In genomic region chr11:71012743-71013142, GRCm38 (mm10) we compare ENCODE assay signal across 21 mouse cellular contexts. TPM values are rescaled to one million over a fixed set of nuclear protein-coding genes. Genes with fewer than 3 reads are reported as not detected.
DNase-seq lines count a peak whose midpoint lies in the region; ATAC-seq and TF ChIP-seq lines count a peak whose summit lies in the region.
"Had no signal": no experiment of that assay in that cellular context is flagged by ENCODE, and none has a peak within 500 bp of the region (broad histone marks: within the 10 kb centered on the region; RNA-seq: fewer than 3 reads in every experiment).

No protein-coding gene starts in this region.

- H3K4me2 ChIP-seq in stomach, embryonic 15.5 days: no peak overlapping the region
- H3K4me2 ChIP-seq in stomach, postnatal 0 days (replicated peaks; ENCODE audit: low read depth): no peak overlapping the region
- no peak overlapping the region for H3K4me2 ChIP-seq in liver, embryonic 12.5 days
- H3K4me2 ChIP-seq: heart, embryonic 11.5 days; hindbrain, embryonic 12.5 days; limb, embryonic 15.5 days had no signal

- 94% methylated on average over 7 of the region's 7 CpGs for WGBS in stomach, embryonic 15.5 days
- WGBS in stomach, postnatal 0 days: 92% methylated on average over 7 of the region's 7 CpGs
- WGBS in liver, embryonic 12.5 days (ENCODE audit: insufficient replicate concordance): 78% methylated on average over 7 of the region's 7 CpGs

- H3K36me3 ChIP-seq in stomach, embryonic 15.5 days: peaks cover 40% of the 10 kb centered on the region
- peaks cover 13% of the 10 kb centered on the region for H3K36me3 ChIP-seq in stomach, postnatal 0 days (ENCODE audit: control insufficient read depth, insufficient read depth, low read length)
- peaks cover 69% of the 10 kb centered on the region for H3K36me3 ChIP-seq in liver, embryonic 12.5 days

- peak; percentile 58; the same call in 1 of the 2 replicates for ATAC-seq in stomach, embryonic 15.5 days (ENCODE audit: insufficient read depth, low FRiP score, low read depth)
- ATAC-seq in stomach, postnatal 0 days (ENCODE audit: low FRiP score, low TSS enrichment): no peak
- peak; percentile 71 for ATAC-seq in liver, embryonic 12.5 days
- ATAC-seq: forebrain, embryonic 16.5 days had no signal

- no peak overlapping the region for H3K4me3 ChIP-seq in stomach, embryonic 15.5 days (replicated peaks)
- no peak overlapping the region for H3K4me3 ChIP-seq in stomach, postnatal 0 days (ENCODE audit: low read depth, low read length)
- no peak overlapping the region for H3K4me3 ChIP-seq in liver, embryonic 12.5 days
- H3K4me3 ChIP-seq: embryonic facial prominence, embryonic 10.5 days; hindbrain, embryonic 12.5 days; left cerebral cortex, adult 2 months; limb, embryonic 15.5 days; midbrain, embryonic 10.5 days had no signal

- no peak overlapping the region for H3K27ac ChIP-seq in stomach, embryonic 15.5 days
- H3K27ac ChIP-seq in stomach, postnatal 0 days (replicated peaks): no peak overlapping the region
- no peak overlapping the region for H3K27ac ChIP-seq in liver, embryonic 12.5 days
- H3K27ac ChIP-seq: embryonic facial prominence, embryonic 10.5 days; hindbrain, embryonic 12.5 days; left cerebral cortex, adult 2 months; limb, embryonic 15.5 days; midbrain, embryonic 10.5 days had no signal

- DNase-seq in stomach, postnatal 0 days (ENCODE audit: low spot score): no peak
- DNase-seq in lung, adult 18-20 months: peak; percentile 65 to 75
- peak; percentile 75 for DNase-seq in lung, postnatal 36 days
- DNase-seq in cerebellum, adult 9-11 months: no peak
- no peak for DNase-seq in retina, embryonic 14.5 days (ENCODE audit: low spot score)
- DNase-seq in urinary bladder, adult 2 months (ENCODE audit: low spot score): no peak
- DNase-seq: cerebellum, adult 11 months; cerebellum, postnatal 10 days; gastrocnemius, postnatal 25 days; heart, postnatal 14 days; kidney, adult 11 months; layer of hippocampus, adult 9-11 months had no signal

- H3K9ac ChIP-seq in stomach, embryonic 15.5 days: no peak overlapping the region
- H3K9ac ChIP-seq in stomach, postnatal 0 days (ENCODE audit: low read length): no peak overlapping the region
- no peak overlapping the region for H3K9ac ChIP-seq in liver, embryonic 12.5 days
- H3K9ac ChIP-seq: hindbrain, embryonic 12.5 days; limb, embryonic 15.5 days had no signal

- no peaks in the 10 kb centered on the region for H3K9me3 ChIP-seq in stomach, embryonic 15.5 days
- no peaks in the 10 kb centered on the region for H3K9me3 ChIP-seq in stomach, postnatal 0 days (ENCODE audit: control insufficient read depth, low read length)
- no peaks in the 10 kb centered on the region for H3K9me3 ChIP-seq in liver, embryonic 12.5 days (replicated peaks)
- H3K9me3 ChIP-seq: embryonic facial prominence, embryonic 10.5 days; hindbrain, embryonic 12.5 days; limb, embryonic 15.5 days; midbrain, embryonic 10.5 days had no signal

- H3K27me3 ChIP-seq in stomach, embryonic 15.5 days (replicated peaks): no peaks in the 10 kb centered on the region
- H3K27me3 ChIP-seq in stomach, postnatal 0 days (ENCODE audit: control insufficient read depth, insufficient read depth, low read length): no peaks in the 10 kb centered on the region
- no peaks in the 10 kb centered on the region for H3K27me3 ChIP-seq in liver, embryonic 12.5 days (replicated peaks)
- H3K27me3 ChIP-seq: hindbrain, embryonic 12.5 days; limb, embryonic 15.5 days had no signal

- no peaks in the 10 kb centered on the region for H3K4me1 ChIP-seq in stomach, embryonic 15.5 days
- H3K4me1 ChIP-seq in stomach, postnatal 0 days (replicated peaks; ENCODE audit: control insufficient read depth, insufficient read depth): 0 out of 2 replicates have a peak, but pooled peaks cover 2% of the 10 kb centered on the region
- peaks cover 23% of the 10 kb centered on the region for H3K4me1 ChIP-seq in liver, embryonic 12.5 days

- TF ChIP-seq EP300 in stomach, postnatal 0 days (optimal IDR thresholded peaks at IDR 0.05): no peak

- TF ChIP-seq CTCF in stomach, postnatal 0 days (IDR thresholded peaks at IDR 0.05; ENCODE audit: low read depth): no peak

RNA-seq across cellular contexts. Expression of gene Mis12, which starts 6.7 kb away (rescaled TPM):
- 37.7 and 40.0 TPM in 2 replicates for polyA plus RNA-seq in stomach, embryonic 15.5 days (2015; fragmentation: Nextera tagmentation; extraction: Ambion mirVana)
- 15.0 and 16.5 TPM in 2 replicates for polyA plus RNA-seq in stomach, postnatal 0 days (2015; fragmentation: Nextera tagmentation; extraction: Ambion mirVana)
- 29.3 and 31.4 TPM in 2 replicates for polyA plus RNA-seq in liver, embryonic 12.5 days (2016; fragmentation: Nextera tagmentation; extraction: Ambion mirVana)
- 11.0 and 13.3 TPM in 2 replicates for polyA plus RNA-seq in urinary bladder, adult 2 months (2012; rRNA removed)

RNA-seq across cellular contexts. Expression of gene Derl2, which starts 6.9 kb away (rescaled TPM):
- polyA plus RNA-seq in stomach, embryonic 15.5 days (2015; fragmentation: Nextera tagmentation; extraction: Ambion mirVana): 52.5 and 61.6 TPM in 2 replicates
- 63.3 and 66.0 TPM in 2 replicates for polyA plus RNA-seq in stomach, postnatal 0 days (2015; fragmentation: Nextera tagmentation; extraction: Ambion mirVana)
- 34.8 and 41.4 TPM in 2 replicates for polyA plus RNA-seq in liver, embryonic 12.5 days (2016; fragmentation: Nextera tagmentation; extraction: Ambion mirVana)
- 21.7 and 25.5 TPM in 2 replicates for polyA plus RNA-seq in urinary bladder, adult 2 months (2012; rRNA removed)

RNA-seq across cellular contexts. Expression of gene Dhx33, which starts 8.5 kb away (rescaled TPM):
- polyA plus RNA-seq in stomach, embryonic 15.5 days (2015; fragmentation: Nextera tagmentation; extraction: Ambion mirVana): 16.4 and 16.6 TPM in 2 replicates
- polyA plus RNA-seq in stomach, postnatal 0 days (2015; fragmentation: Nextera tagmentation; extraction: Ambion mirVana): 5.1 and 5.4 TPM in 2 replicates
- 15.3 and 16.3 TPM in 2 replicates for polyA plus RNA-seq in liver, embryonic 12.5 days (2016; fragmentation: Nextera tagmentation; extraction: Ambion mirVana)
- 16.2 and 18.4 TPM in 2 replicates for polyA plus RNA-seq in urinary bladder, adult 2 months (2012; rRNA removed)

RNA-seq across cellular contexts. Expression of gene 6330403K07Rik, which starts 20.6 kb away (rescaled TPM):
- polyA plus RNA-seq in stomach, embryonic 15.5 days (2015; fragmentation: Nextera tagmentation; extraction: Ambion mirVana): 86.2 and 91.1 TPM in 2 replicates
- polyA plus RNA-seq in stomach, postnatal 0 days (2015; fragmentation: Nextera tagmentation; extraction: Ambion mirVana): 24.2 and 29.0 TPM in 2 replicates
- polyA plus RNA-seq in liver, embryonic 12.5 days (2016; fragmentation: Nextera tagmentation; extraction: Ambion mirVana): 12.9 and 14.1 TPM in 2 replicates
- polyA plus RNA-seq in urinary bladder, adult 2 months (2012; rRNA removed): 2.6 and 3.2 TPM in 2 replicates

RNA-seq across cellular contexts. Expression of gene C1qbp, which starts 29.9 kb away (rescaled TPM):
- polyA plus RNA-seq in stomach, embryonic 15.5 days (2015; fragmentation: Nextera tagmentation; extraction: Ambion mirVana): 268 and 283 TPM in 2 replicates
- polyA plus RNA-seq in stomach, postnatal 0 days (2015; fragmentation: Nextera tagmentation; extraction: Ambion mirVana): 168 and 175 TPM in 2 replicates
- polyA plus RNA-seq in liver, embryonic 12.5 days (2016; fragmentation: Nextera tagmentation; extraction: Ambion mirVana): 352 and 380 TPM in 2 replicates
- polyA plus RNA-seq in urinary bladder, adult 2 months (2012; rRNA removed): 102 and 120 TPM in 2 replicates

Comparison
In these comparisons a context has a peak if more than half of its experiments do, and no peak if none do; other contexts are left out.
1. DNase-seq: peak in lung, adult 18-20 months (2 of 2) and lung, postnatal 36 days (single experiment); none in stomach, postnatal 0 days (single experiment), cerebellum, adult 9-11 months (single experiment), retina, embryonic 14.5 days (single experiment) and urinary bladder, adult 2 months (single experiment).